Mouse (Mus musculus) lung, postnatal 0 days (tissue): ENCODE data around the gene Orai3. TPM values are rescaled to one million over a fixed set of nuclear protein-coding genes. Genes with fewer than 3 reads are reported as not detected.
A peak's percentile ranks its signal among the peaks of the same experiment; 100 is the strongest.

Experiments
- ATAC-seq: fragments of 200-750 bp; cut with Nextera tagmentation; 2 replicates; pipeline ENCODE4 v1.8.0; 2017; ENCODE audit warnings: moderate library complexity
- DNase-seq: peaks from one replicate; pipeline ENCODE4 v3.0.0-alpha.2; 2016; ENCODE audit warnings: low spot score
- H3K27ac ChIP-seq: fragments of 300-500 bp; sonication (generic); 2 replicates; pipeline ENCODE4 v1.5.1; 2014; ENCODE audit warnings: antibody characterized with exemption, mild to moderate bottlenecking, low read length, mixed read lengths
- H3K27me3 ChIP-seq: fragments of 300-500 bp; sonication (generic); replicated peaks from 2 replicates; pipeline ENCODE4 v1.6.1; 2014; ENCODE audit warnings: low read length, mixed read lengths; ENCODE audit not compliant: insufficient read depth
- H3K36me3 ChIP-seq: fragments of 300-500 bp; sonication (generic); 2 replicates; pipeline ENCODE4 v1.6.1; 2014; ENCODE audit warnings: low read length, mixed read lengths; ENCODE audit not compliant: insufficient read depth
- H3K4me1 ChIP-seq: fragments of 300-500 bp; sonication (generic); 2 replicates; pipeline ENCODE4 v1.6.1; 2014; ENCODE audit warnings: antibody characterized with exemption, low read depth, low read length, mixed read lengths; ENCODE audit not compliant: insufficient read depth
- H3K4me2 ChIP-seq: fragments of 300-500 bp; sonication (generic); replicated peaks from 2 replicates; pipeline ENCODE4 v1.6.1; 2014; ENCODE audit warnings: low read depth, mild to moderate bottlenecking, low read length, moderate library complexity, mixed read lengths
- H3K4me3 ChIP-seq: fragments of 300-500 bp; sonication (generic); 2 replicates; pipeline ENCODE4 v1.5.1; 2014; ENCODE audit warnings: low read depth, low read length
- H3K9ac ChIP-seq: fragments of 300-500 bp; sonication (generic); replicated peaks from 2 replicates; pipeline ENCODE4 v1.6.1; 2014; ENCODE audit warnings: low read depth, mild to moderate bottlenecking
- H3K9me3 ChIP-seq: fragments of 300-500 bp; sonication (generic); 2 replicates; pipeline ENCODE4 v1.6.1; 2016; ENCODE audit warnings: low read length, mixed read lengths
- CTCF ChIP-seq: IDR thresholded peaks from 2 replicates; pipeline ENCODE4 v1.5.1; 2016; ENCODE audit warnings: antibody characterized with exemption, mild to moderate bottlenecking
- EP300 ChIP-seq: IDR thresholded peaks from 2 replicates; pipeline ENCODE4 v1.6.1; 2016; ENCODE audit warnings: antibody characterized with exemption, mild to moderate bottlenecking, control low read depth
- WGBS: fragments of 180-500 bp; shearing (Covaris S2); extraction: QIAGEN DNeasy Blood & Tissue Kit; methylation state at CpG from one replicate; pipeline ENCODE4 v1.1.7; 2014; 5-methylcytosine and 5-hydroxymethylcytosine counted together
- polyA plus RNA-seq: library from polyadenylated mRNA; unstranded; fragments of >200 nt; fragmentation: Nextera tagmentation; extraction: Ambion mirVana; gene quantifications from 2 replicates; pipeline ENCODE4 v1.2.1, GENCODE M21; 2015

Gene Orai3
- polyA plus RNA-seq, 1 experiment from 2014 or later = 42.8 TPM

DNA sequence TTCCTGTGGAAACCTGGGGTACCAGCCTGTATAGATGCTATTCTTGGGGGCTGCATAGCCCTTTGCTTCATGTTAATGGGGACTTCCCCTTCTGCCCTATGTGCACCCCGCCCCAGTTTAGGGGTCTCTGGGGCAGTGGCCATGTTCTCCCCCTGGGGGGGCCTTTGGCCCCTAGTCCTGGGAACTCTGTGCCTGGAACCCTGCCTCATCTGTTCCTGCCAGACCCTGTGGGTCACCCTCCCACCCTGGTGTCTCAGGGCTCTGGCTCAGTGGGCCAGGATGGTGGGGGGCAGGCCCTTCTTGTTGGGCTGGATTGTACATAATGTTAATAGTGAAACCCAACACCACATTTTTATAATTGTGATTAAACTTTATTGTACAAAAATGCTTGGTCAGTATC is 30.1 kb downstream of the Orai3 start:
- Histone ChIP-seq H3K36me3 (peaks cover 45% of the 10 kb centered on the region), H3K27me3 (no peaks in the 10 kb centered on the region), H3K27ac (no peak overlapping the region), H3K4me1 (peaks cover 3% of the 10 kb centered on the region; the same call in 1 of the 2 replicates), H3K4me2 (no peak overlapping the region), H3K4me3 (no peak overlapping the region), H3K9me3 (no peaks in the 10 kb centered on the region), H3K9ac (no peak overlapping the region)
- WGBS = 100% methylated on average over 1 of the region's 1 CpGs
- DNase-seq (no peak), ATAC-seq (no peak)
- no peak for TF ChIP-seq CTCF
- no peak for TF ChIP-seq EP300

DNA sequence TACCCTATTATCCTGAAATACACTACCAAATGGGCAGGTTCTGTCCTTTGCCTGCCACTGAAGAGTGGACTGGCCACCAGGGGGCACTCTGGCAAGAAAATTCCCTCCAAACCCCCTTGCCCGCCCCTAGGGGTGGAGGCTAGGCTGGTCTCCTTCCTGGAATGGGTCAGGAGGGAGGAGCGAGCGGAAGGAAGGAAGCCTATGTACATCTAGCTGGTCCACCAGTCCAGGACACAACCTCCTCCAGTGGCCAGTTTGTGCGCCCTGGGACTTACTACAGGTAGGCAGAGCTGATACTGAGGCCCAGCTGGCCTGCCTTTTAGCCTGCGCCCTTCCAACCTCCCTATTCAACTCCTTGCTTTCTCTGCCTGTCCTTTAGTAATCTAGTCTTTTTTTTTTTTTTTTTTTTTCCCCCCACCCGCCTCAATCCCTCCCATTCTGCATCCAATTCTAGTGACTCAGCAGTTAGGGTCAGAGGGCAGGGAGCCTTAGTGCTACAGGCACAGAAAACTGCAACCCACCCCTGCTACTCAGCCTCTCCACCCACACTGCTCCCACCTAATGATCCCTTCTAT is 30.9 kb downstream of the Orai3 start, which contains the start of gene Hsd3b7:
Gene Hsd3b7, plus strand, starts transcription at position 170 of the 575 bp plus-strand sequence.
- Histone ChIP-seq H3K9me3 (no peaks in the 10 kb centered on the region), H3K27ac (peak within 1 kb of the TSS; percentile 68), H3K36me3 (peaks cover 37% of the 10 kb centered on the region), H3K4me3 (peak within 1 kb of the TSS; percentile 16; the same call in 1 of the 2 replicates), H3K4me2 (peak within 1 kb of the TSS; percentile 54), H3K4me1 (peaks cover 3% of the 10 kb centered on the region; the same call in 1 of the 2 replicates), H3K27me3 (no peaks in the 10 kb centered on the region), H3K9ac (peak within 1 kb of the TSS; percentile 20; the same call in 1 of the 2 replicates)
- DNase-seq (peak; percentile 97), ATAC-seq (peak; percentile 98)
- TF ChIP-seq EP300 = peak; percentile 82
- TF ChIP-seq CTCF = peak; percentile 98
- 17% methylated on average over 6 of the region's 6 CpGs for WGBS

DNA sequence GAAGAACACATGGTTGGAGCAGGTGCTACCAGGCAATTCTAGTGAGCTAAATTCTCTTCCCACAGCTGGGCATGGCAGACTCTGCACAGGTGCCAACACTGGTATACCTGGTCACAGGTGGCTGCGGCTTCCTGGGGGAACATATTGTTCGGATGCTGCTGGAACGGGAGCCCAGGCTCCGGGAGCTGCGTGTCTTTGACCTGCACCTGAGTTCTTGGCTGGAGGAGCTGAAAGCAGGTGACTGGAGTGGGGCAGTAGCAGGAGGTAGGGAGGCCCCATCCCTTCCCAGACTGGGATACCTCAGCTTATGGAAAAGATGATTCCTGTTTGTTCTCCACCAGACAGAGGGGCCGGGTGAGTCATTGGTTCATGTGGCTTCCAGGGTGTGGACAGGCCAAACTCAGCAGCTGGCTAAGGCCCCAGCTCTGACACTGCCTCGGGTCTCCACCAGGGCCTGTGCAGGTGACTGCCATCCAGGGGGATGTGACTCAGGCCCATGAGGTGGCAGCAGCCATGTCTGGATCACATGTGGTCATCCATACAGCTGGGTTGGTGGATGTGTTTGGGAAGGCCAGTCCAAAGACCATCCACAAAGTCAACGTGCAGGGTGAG is 31.5 kb downstream of the Orai3 start:
- H3K4me1 ChIP-seq = peaks cover 3% of the 10 kb centered on the region; the same call in 1 of the 2 replicates
- no peaks in the 10 kb centered on the region for H3K9me3 ChIP-seq
- ATAC-seq (peak; percentile 14), DNase-seq (no peak)
- H3K27ac ChIP-seq = peak overlapping the region; percentile 68
- 84% methylated on average over 8 of the region's 8 CpGs for WGBS
- TF ChIP-seq EP300 (no peak), CTCF (no peak)
- H3K27me3 ChIP-seq = no peaks in the 10 kb centered on the region
- H3K36me3 ChIP-seq = peaks cover 31% of the 10 kb centered on the region
- peak overlapping the region; percentile 54 for H3K4me2 ChIP-seq
- H3K4me3 ChIP-seq = peak overlapping the region; percentile 16; the same call in 1 of the 2 replicates
- H3K9ac ChIP-seq = peak overlapping the region; percentile 20; the same call in 1 of the 2 replicates

GRCm38 (mm10) chr7:127802313-127802712 is 32.7 kb downstream of the Orai3 start:
- peaks cover 19% of the 10 kb centered on the region for H3K36me3 ChIP-seq
- no peak overlapping the region for H3K4me2 ChIP-seq
- no peaks in the 10 kb centered on the region for H3K27me3 ChIP-seq
- ATAC-seq (no peak), DNase-seq (no peak)
- no peak overlapping the region for H3K4me3 ChIP-seq
- WGBS = 90% methylated on average over 17 of the region's 17 CpGs
- H3K4me1 ChIP-seq = peaks cover 3% of the 10 kb centered on the region; the same call in 1 of the 2 replicates
- H3K27ac ChIP-seq = no peak overlapping the region
- TF ChIP-seq EP300 (no peak), CTCF (no peak)
- no peaks in the 10 kb centered on the region for H3K9me3 ChIP-seq
- H3K9ac ChIP-seq = no peak overlapping the region

DNA sequence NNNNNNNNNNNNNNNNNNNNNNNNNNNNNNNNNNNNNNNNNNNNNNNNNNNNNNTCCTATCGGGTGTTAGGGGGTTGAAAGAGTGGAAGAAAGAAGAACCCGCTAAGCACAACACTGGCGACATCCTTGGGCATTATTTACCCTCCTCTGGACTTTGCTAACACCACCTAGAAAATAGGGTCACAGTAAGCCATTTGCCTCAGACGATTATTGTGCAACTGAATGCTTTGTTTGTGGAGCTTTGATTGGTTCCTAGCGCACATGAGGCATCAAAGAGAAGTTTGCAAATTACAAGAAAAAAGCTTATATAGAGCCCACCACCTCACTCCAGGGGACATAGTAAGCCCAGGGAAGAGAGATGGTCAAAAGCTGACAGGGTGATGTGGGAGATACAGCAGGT is 39.2 kb downstream of the Orai3 start:
- Histone ChIP-seq H3K4me1 (no peaks in the 10 kb centered on the region), H3K4me3 (no peak overlapping the region), H3K36me3 (no peaks in the 10 kb centered on the region), H3K4me2 (no peak overlapping the region), H3K9ac (no peak overlapping the region), H3K27ac (no peak overlapping the region), H3K27me3 (no peaks in the 10 kb centered on the region), H3K9me3 (no peaks in the 10 kb centered on the region)
- DNase-seq = no peak
- TF ChIP-seq EP300 (no peak), CTCF (no peak)
- 61% methylated on average over 5 of the region's 5 CpGs for WGBS
- no peak for ATAC-seq

DNA sequence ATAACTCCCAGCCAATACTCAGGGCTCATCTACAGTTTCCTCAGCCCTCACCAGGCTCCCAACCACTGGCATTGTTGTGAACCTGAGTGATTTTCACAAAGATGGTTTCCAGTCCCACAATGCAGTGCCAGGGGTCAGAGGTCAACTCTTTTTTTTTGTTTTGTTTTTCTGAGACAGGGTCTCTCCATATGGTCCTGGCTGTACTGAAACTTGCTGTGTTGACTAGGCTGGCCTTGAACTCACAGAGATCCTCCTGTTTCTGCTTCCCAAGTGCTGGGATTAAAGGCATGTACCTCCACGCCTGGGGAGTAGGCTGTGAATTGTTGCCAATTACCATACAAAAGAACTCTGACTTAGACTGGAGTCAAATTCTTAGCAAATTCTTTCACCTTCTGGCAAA is 40.2 kb downstream of the Orai3 start:
- Histone ChIP-seq H3K27ac (no peak overlapping the region), H3K36me3 (no peaks in the 10 kb centered on the region), H3K9me3 (no peaks in the 10 kb centered on the region), H3K4me3 (no peak overlapping the region), H3K4me2 (no peak overlapping the region), H3K27me3 (no peaks in the 10 kb centered on the region), H3K9ac (no peak overlapping the region), H3K4me1 (no peaks in the 10 kb centered on the region)
- ATAC-seq = no peak
- no peak for DNase-seq
- no peak for TF ChIP-seq EP300
- TF ChIP-seq CTCF = no peak
- WGBS = 93% methylated on average over 1 of the region's 1 CpGs
